Mouse (Mus musculus) adrenal gland, adult 18-20 months (tissue): ENCODE results near the gene 4930442H23Rik. TPM values are rescaled to one million over a fixed set of nuclear protein-coding genes. Genes with fewer than 3 reads are reported as not detected.
"Not testable (repeated sequence)": the region's sequence is repeated elsewhere in the genome, so short reads cannot be mapped to it uniquely, and the experiment has no call there.

Experiments
- DNase-seq, 2 experiments: peaks; one replicate each; pipeline ENCODE4 v3.0.0; 2021 to 2022; ENCODE audit warnings: low spot score in 2 of 2
- total RNA-seq, 2 experiments: library from RNA; stranded (reverse); gene quantifications; 1 replicate in 1 of 2; 2 replicates in 1 of 2; pipeline ENCODE4 v1.2.3; 2021

4930442H23Rik gene
- total RNA-seq, 2 experiments from 2014 or later = not detected

DNA sequence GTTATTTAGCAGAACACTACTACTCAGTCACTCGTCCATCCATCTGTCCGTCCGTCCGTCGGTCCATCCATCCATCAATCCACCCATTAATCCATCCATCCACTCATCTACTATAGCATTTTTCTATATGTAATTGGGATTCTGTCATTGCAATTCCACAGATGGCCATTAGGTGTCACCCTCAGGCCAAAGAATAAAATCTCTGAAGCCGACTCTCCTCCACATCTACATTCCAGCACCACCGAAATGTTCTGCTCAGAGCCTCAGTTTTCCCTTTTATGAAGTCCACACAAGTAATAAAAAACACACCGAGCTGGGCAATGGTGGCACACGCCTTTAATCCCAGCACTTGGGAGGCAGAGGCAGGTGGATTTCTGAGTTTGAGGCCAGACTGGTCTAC lies 14.6 kb upstream of the 4930442H23Rik start:
- peak; percentile 50 to 57 for DNase-seq

- no peak for DNase-seq
These were observed 13.7 kb upstream of the 4930442H23Rik start for GRCm38 (mm10) chr10:81197305-81197704.

DNA sequence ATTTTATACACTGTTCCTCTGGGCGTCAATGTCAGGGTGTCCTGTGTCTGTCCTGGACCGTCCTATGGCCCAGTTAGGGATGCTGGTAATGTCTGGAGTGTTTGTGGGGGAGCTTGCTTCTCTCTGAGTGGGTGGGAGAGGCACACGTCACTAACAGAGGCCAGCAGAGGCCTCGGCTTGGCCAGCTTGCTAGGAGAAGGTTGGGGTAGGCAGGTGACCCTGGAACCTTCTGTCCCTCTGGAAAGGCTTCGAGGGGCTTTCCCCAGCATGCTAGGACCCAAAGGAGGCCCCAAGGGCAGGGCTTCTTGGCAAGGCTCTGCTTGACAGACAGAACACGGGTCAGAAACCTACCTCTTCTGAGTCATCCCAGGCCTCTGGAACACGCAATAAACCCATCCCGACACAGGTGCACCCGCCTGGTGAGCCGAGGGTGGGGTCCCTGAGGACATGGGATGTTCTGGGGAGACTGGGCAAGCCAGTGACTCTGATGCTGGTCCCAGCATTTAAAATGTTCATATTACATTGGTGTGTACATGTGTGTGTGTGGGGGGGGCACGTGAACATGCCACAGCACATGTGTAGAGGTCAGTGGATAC lies 12.9 kb upstream of the 4930442H23Rik start:
- DNase-seq = no peak

DNA sequence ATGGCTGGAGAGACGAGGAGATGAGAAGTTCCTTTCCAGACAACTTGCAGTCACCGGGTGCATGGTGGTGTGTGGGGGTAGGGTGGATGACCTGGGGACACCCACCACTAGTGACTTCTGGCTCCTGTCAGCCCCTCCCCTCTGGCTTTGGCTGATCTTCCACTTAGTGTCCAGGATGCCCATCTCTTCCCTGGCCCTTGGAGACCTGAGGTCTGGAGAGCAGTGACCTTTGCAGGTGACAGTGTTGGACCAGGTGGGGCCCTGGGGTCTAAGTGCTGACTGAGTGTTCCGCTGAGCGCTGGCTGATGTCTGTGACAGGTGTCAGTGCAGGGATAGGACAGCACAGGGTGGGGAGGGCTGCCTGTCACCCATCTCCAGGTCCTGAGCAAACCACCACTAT lies 11.7 kb upstream of the 4930442H23Rik start:
- no peak for DNase-seq

- DNase-seq = no peak
These were observed 10.5 kb upstream of the 4930442H23Rik start for GRCm38 (mm10) chr10:81193991-81194774.

- no peak for DNase-seq
These were observed 9.4 kb upstream of the 4930442H23Rik start for GRCm38 (mm10) chr10:81192968-81193501.

GRCm38 (mm10) chr10:81192270-81192967 lies 8.8 kb upstream of the 4930442H23Rik start:
- DNase-seq = peak; percentile 78 to 80

- DNase-seq = no peak
These were observed 7.8 kb upstream of the 4930442H23Rik start for GRCm38 (mm10) chr10:81191342-81191982.

DNA sequence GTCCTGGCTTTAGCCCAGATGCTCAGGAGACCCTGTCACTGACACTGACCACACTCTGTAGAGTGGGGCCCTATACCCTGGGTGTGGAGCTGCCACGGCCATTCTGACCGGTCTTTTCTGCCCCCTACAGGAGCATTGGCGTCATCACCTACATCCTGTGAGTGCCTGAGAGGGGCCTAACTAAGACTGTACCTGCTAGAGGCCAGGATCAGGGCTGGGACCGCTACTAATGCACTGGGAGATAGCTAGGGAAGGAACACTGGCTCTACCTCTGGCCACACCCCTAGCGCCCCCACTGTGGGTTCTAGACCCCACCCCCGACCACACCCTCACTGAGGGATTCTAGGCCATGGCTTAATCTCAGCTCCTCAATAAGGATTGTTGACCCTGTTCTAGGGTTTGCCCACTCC lies 7.3 kb upstream of the 4930442H23Rik start:
- no peak for DNase-seq

GRCm38 (mm10) chr10:81190236-81190911 lies 6.7 kb upstream of the 4930442H23Rik start:
- peak in 1 of 2 experiments; percentile 15 for DNase-seq

- DNase-seq = no peak
These were observed 6.2 kb upstream of the 4930442H23Rik start for GRCm38 (mm10) chr10:81189821-81190220.

DNA sequence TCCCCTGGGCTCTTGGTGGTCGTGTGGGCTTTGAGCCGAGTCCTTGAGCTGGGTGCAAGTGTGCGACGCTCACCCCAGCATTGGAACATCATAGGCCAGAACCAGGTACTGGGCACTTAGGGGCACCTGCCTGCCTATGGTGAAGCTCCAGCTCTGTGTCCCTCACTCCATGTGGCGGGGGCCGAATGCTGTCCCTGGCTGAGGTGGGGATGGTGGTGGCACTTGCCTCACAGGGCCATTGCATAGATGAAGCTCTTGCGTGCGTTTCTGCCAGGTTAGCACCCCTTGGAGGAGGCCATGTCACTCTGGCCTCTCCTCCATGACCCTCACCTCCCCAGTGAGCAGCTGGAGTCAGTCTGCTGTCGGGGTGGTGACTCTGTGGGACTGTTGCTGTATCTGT lies 3.5 kb upstream of the 4930442H23Rik start:
- no peak for DNase-seq

DNA sequence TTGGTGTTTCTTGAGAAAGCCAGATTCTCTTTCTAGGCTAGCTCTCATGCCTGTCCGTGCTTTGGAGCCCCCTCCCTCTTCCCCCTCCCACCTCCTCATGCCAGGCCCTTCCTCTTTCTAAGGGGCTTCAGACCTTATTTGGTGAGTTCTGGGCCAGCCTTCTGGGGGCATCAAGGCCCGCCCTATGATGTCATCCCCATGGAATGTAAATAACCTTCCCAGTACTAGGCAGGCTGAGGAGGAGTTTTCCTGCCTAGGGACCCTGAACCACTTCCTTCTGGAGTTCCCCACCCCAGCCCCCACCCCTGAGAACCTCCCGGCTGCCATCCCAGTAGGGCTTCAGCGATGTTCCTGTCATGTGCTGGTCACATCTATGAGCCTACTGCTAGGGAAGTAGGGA lies 1.1 kb upstream of the 4930442H23Rik start:
- DNase-seq = no peak

DNA sequence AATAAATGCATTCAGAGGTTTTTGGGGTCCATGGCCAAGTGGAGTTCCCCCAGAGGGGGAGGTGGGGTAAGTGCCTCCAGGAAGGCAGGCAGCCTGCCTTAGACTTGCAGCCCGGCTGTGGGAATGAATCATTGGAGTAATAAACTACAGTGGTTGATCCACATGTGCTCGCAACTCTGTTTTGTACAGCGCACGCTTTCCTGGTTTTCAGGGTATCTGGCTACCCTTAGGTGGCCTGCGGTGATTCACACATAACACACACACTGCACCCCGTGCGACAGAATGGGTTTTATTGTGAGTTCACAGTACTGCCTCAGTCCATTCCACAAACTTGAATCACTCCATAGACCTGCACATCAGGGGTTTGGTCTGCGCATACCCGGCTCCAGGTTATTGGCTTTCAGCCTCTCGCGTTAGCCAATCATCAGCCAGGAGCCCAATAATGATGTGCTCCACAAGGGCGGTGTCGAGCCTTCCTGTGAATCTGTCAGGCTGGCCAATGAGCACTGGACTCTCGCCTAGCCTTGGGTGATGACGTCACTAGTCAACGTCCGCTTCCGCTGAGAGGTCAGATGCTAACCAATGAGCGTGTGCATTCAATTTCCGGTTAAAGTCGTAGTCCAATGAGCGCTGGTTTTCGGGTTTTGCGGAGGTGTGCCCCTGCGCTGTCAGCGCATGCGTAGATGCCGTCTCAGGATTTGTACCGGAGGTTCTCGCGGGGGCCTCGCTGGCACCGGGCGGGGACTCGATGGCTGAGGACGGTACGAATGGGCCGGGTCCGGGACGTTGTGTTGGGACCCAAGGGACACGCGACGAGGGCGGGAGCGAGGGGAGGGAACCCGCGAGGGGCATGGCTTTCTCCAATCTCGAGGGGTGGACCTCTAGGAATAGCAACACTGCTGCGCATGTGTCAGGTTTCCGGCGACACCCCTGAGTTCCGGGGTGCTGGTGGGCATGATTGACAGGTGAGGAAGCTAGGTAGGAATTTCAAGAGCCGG lies 1.0 kb downstream of the 4930442H23Rik start, which contains the start of gene Dapk3:
Gene Dapk3 (plus strand): TSS at position 670 of the 998 bp plus-strand sequence.
- peak; percentile 87 to 90 for DNase-seq

DNA sequence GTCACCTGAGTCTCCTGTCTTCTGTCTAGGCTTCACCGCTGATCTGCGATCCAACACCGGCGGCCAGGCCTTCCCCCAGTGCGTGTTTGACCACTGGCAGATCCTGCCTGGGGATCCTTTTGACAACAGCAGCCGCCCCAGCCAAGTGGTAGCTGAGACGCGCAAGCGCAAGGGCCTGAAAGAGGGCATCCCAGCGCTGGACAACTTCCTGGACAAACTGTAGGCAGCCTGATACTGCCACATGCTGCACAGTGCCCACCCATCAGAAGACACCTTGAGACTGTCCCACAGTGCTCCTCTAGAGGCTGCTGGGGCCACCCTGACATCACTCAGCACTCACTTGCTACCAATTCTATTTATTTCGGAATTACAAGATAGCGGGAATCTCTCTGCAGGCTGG lies 1.8 kb downstream of the 4930442H23Rik start:
- DNase-seq = not testable (repeated sequence)

GRCm38 (mm10) chr10:81180946-81181345 lies 2.7 kb downstream of the 4930442H23Rik start:
- DNase-seq = no peak

DNA sequence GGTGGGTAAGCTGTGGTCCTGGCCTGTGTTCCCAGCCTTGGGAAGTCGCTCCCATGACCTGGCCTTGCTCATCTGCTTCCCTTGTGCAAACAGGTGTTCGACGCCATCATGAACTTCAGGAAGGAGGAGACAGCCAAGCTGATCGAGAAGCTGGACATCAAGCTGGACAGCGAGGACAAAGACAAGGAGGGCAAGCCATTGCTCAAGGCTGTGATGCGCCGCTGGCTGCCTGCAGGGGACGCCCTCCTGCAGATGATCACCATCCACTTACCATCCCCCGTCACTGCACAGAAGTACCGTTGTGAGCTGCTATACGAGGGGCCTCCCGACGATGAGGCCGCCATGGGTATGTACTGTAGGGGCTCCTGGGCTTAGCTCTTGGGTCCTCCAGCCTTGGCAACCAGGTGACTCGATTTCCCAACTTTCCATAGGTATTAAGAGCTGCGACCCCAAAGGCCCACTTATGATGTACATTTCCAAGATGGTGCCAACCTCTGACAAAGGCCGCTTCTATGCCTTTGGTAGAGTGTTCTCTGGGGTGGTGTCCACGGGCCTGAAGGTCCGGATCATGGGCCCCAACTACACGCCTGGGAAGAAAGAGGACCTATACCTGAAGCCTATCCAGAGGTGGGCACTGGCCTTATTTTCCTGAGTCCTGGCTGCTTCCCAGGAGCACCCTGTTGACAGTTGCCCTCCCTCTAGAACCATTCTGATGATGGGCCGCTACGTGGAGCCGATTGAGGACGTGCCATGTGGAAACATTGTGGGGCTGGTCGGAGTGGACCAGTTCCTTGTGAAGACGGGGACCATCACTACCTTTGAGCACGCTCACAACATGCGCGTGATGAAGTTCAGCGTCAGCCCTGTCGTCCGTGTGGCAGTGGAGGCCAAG lies 4.0 kb downstream of the 4930442H23Rik start:
- no peak for DNase-seq

GRCm38 (mm10) chr10:81178927-81179326 lies 4.7 kb downstream of the 4930442H23Rik start:
- DNase-seq = no peak
